Mouse (Mus musculus): Measurements from ENCODE around the gene Pou3f3.

DNA sequence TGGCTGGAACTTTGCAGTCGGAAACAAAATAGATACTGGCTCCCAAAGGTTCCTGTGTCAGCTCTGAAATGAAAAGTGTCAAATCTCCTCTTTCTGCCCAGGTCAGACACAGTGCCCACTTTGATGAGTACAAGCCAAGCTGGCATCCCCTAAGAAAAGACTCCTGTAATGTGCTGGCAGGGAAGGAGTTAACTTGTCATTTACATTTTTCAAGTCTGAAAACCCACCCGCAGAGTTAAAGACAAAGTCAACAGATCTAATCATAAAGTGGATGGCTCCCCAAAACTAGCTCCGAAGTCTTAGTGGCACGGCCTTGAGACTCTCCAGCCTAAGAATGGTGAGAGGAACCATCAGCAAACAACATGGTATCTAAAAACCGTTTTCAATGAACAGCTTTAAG lies 11.6 kb downstream of the Pou3f3 start:
- TF ChIP-seq CTCF (IDR thresholded peaks at IDR 0.05; ENCODE audit: low read depth, low read length) (no peak), POLR2A (IDR thresholded peaks at IDR 0.05; ENCODE audit: borderline replicate concordance, low read depth, low read length) (no peak)

Data from bone marrow macrophage, adult 2 months (primary cell).